In genomic region chr7:121258826-121259496, GRCm38 (mm10) we compare ENCODE assay signal across 8 mouse cellular contexts.
DNase-seq lines count a peak whose midpoint lies in the region; ATAC-seq lines count a peak whose summit lies in the region.

No protein-coding gene starts in this region.

- no peak overlapping the region for H3K27ac ChIP-seq in heart, embryonic 12.5 days (ENCODE audit: poor library complexity, severe bottlenecking)
- no peak overlapping the region for H3K27ac ChIP-seq in embryonic facial prominence, embryonic 10.5 days (replicated peaks)

- no peak for ATAC-seq in heart, embryonic 12.5 days (ENCODE audit: insufficient number of reproducible peaks, low FRiP score)

- H3K4me1 ChIP-seq in heart, embryonic 12.5 days (replicated peaks) = no peaks in the 10 kb centered on the region
- H3K4me1 ChIP-seq in embryonic facial prominence, embryonic 10.5 days = no peaks in the 10 kb centered on the region

- 0 out of 2 replicates have a peak, but pooled peaks cover 4% of the 10 kb centered on the region for H3K27me3 ChIP-seq in heart, embryonic 12.5 days (replicated peaks)
- H3K27me3 ChIP-seq in embryonic facial prominence, embryonic 10.5 days (replicated peaks; ENCODE audit: low read depth, poor library complexity, severe bottlenecking) = no peaks in the 10 kb centered on the region; the same call in 1 of the 2 replicates

- H3K9me3 ChIP-seq in heart, embryonic 12.5 days (replicated peaks) = peaks cover 5% of the 10 kb centered on the region; the same call in 1 of the 2 replicates
- no peaks in the 10 kb centered on the region for H3K9me3 ChIP-seq in embryonic facial prominence, embryonic 10.5 days

- H3K4me2 ChIP-seq in heart, embryonic 12.5 days = no peak overlapping the region

- no peak overlapping the region for H3K4me3 ChIP-seq in heart, embryonic 12.5 days
- H3K4me3 ChIP-seq in embryonic facial prominence, embryonic 10.5 days = no peak overlapping the region

- no peak overlapping the region for H3K9ac ChIP-seq in heart, embryonic 12.5 days

- DNase-seq in heart, postnatal 10 days = peak; percentile 29 to 64
- DNase-seq in A20 (ENCODE audit: low read depth, low spot score) (peak; percentile 54), adipocyte (ENCODE audit: low spot score) (peak; percentile 30)
- peak; percentile 47 for DNase-seq in embryonic facial prominence, embryonic 10.5 days (ENCODE audit: low spot score)
- peak; percentile 8 to 32 for DNase-seq in kidney, postnatal 4 days
- DNase-seq in naive thymus-derived CD4-positive, alpha-beta T cell, adult 2 months (ENCODE audit: low read depth) = peak; percentile 5
- no peak for DNase-seq in ovary, adult 18-20 months (ENCODE audit: low spot score)

- 42% methylated on average over 12 of the region's 12 CpGs for WGBS in heart, embryonic 12.5 days
- 49% methylated on average over 12 of the region's 12 CpGs for WGBS in embryonic facial prominence, embryonic 10.5 days

- no peaks in the 10 kb centered on the region for H3K36me3 ChIP-seq in heart, embryonic 12.5 days
- H3K36me3 ChIP-seq in embryonic facial prominence, embryonic 10.5 days (replicated peaks) = no peaks in the 10 kb centered on the region

- intact Hi-C loops in heart, postnatal 10 days (cut with DNase I) = loop anchor here (2.0 to 5.0 kb wide), 2 partner anchors 303 to 382 kb away; no protein-coding TSS in a partner anchor
